Mouse (Mus musculus): ENCODE data around the gene Fbxo6.
"Not testable (repeated sequence)": the region's sequence is repeated elsewhere in the genome, so short reads cannot be mapped to it uniquely, and the experiment has no call there.

Fbxo6 gene

GRCm38 (mm10) chr4:148151267-148152168 lies at the start of gene Fbxo6:
TSS of gene Fbxo6 (minus strand) at chr4:148152140.
- DNase-seq (ENCODE audit: low read depth, low spot score) = peak; percentile 96

GRCm38 (mm10) chr4:148198721-148199120 lies 46.8 kb upstream of the Fbxo6 start:
- DNase-seq (ENCODE audit: low read depth, low spot score) = no peak

DNA sequence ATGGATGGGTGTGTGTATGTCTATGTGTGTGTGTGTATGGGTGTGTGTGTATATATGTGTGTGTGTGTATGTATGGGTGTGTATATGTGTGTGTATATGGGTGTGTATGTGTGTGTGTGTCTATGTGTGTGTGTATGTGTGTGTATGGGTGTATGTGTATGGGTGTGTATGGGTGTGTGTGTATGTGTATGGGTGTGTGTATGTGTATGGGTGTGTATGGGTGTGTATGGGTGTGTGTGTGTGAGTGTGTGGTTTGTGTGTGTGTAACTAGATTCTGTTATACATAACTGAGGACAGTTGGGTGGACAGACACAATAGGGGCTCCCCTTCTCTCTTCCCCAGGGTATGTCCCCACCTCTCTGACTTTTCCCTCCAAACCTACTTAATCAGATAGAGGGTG lies 42.5 kb upstream of the Fbxo6 start:
- no peak for DNase-seq (ENCODE audit: low read depth, low spot score)

DNA sequence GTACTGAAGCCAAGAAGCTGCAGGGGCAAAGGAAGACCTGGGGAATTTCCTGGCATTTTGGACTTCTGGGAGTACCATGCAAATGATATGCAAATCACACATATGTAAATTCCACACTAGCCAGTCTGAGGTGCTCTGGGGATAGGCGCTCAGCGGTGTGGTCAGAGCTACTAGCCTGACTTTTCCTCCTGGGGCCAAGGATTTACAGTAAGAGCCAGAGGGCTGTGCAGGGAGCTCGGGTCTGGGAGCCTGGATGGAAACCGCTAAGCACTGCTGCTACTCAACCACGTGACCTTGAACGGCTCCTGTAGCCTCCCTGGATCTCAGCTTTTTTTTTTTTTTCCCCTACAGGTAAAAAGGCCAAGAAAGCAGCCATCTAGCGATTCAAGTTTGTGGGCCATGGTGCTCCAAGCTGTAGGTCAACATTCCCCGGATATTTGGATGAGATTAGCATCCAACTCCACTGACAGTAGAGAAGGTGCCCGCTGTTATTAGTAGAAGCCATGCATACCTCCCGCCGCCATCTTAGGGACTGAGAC lies 40.8 kb upstream of the Fbxo6 start:
- DNase-seq (ENCODE audit: low read depth, low spot score) = peak; percentile 92

DNA sequence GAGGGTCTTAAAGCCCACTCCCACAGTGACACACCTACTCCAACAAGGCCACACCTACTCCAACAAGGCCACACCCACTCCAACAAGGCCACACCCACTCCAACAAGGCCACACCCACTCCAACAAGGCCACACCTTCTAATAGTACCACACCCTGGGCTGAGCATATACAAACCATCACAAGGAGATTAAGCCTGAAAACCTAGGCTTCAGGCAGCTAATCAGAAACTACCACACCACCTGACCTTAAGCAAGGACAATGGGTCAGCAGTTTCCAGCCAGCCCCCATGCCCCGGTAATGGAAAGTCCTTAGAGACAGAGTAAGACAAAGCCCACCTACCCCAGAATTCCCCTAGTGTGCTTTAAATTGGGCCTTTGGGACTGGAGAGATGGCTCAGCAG lies 36.8 kb upstream of the Fbxo6 start:
- peak; percentile 36 for DNase-seq (ENCODE audit: low read depth, low spot score)

GRCm38 (mm10) chr4:148185819-148186218 lies 33.9 kb upstream of the Fbxo6 start:
- DNase-seq (ENCODE audit: low read depth, low spot score) = peak; percentile 87

GRCm38 (mm10) chr4:148184564-148184963 lies 32.6 kb upstream of the Fbxo6 start:
- no peak for DNase-seq (ENCODE audit: low read depth, low spot score)

GRCm38 (mm10) chr4:148182363-148182762 lies 30.4 kb upstream of the Fbxo6 start:
- no peak for DNase-seq (ENCODE audit: low read depth, low spot score)

- DNase-seq (ENCODE audit: low read depth, low spot score) = no peak
Observed at GRCm38 (mm10) chr4:148181483-148181882, 29.5 kb upstream of the Fbxo6 start.

DNA sequence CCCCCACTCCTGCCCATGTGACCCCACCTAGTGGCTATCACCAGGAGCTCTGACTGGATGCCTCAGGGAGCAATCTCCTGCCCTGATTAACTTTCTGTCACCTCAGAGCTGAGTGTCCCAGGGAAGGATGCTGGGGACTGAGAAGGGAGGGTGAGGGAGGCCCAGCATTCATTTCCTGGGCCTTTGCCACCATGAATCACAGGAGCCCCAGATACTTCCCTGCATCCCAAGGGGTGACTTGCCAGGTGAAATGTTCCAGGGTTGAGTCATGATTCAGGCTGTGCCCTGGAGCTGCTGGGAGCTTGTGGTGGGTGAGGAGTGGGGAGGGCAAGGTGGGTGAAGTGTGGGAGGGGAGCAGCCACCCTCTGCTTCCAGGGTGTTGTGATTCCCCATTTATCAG lies 25.8 kb upstream of the Fbxo6 start:
- no peak for DNase-seq (ENCODE audit: low read depth, low spot score)

DNA sequence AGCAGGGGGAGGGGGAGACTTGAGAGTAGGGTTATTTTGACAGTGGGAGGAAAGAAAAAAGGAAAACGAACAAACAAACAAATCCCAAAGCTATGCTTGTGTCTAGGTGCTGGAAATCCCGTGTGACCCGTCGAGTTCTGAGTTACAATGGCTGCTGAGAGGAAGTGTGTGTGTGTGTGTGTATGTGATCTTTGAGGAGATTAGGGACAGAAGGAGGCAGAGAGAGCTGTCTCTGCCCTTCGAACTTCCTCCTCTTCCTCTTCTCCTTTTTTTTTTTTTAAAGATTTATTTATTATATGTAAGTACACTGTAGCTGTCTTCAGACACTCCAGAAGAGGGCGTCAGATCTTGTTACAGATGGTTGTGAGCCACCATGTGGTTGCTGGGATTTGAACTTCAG lies 24.7 kb upstream of the Fbxo6 start:
- DNase-seq (ENCODE audit: low read depth, low spot score) = not testable (repeated sequence)

DNA sequence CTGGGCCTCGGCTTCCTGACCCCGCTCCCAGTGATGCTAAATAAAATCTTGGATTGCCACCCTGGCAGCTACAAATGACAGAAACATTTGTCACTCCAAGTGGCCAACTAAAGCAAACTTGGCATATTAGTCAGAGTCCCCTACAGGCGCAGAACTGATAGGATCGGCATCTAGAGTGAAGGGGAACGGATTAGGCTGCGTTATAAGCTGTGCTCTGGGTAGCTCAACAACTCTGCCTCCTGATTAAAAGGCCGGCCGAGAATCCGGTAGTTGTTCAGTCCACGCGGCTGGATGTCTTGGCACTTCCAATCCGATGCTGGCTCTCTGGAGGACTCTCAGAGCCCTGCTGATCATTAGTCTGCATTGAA lies 22.5 kb upstream of the Fbxo6 start:
- DNase-seq (ENCODE audit: low read depth, low spot score) = no peak

- DNase-seq (ENCODE audit: low read depth, low spot score) = peak; percentile 88
Observed at GRCm38 (mm10) chr4:148173811-148174494, 22.0 kb upstream of the Fbxo6 start.

DNA sequence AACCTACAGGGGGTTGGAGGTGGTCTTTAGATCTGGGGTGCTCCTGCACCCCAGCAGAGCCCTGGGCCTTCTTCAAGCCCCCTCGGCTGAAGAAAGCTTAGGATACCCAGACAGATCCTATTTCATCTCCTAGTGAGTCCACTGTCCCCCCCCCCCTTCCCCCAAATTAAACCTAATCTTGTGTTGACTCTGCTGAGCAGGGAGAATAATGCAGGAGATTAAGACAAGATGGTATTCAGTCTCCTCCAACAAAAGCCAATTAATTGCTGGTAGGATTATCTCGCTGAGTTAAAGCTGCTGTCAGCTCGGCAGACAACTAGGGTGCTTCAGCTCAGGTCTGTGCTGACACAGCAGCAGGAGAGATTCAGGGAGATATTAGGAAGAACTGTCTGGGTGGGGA lies 19.3 kb upstream of the Fbxo6 start:
- no peak for DNase-seq (ENCODE audit: low read depth, low spot score)

- DNase-seq (ENCODE audit: low read depth, low spot score) = peak; percentile 65
Observed at GRCm38 (mm10) chr4:148170842-148171241, 18.9 kb upstream of the Fbxo6 start.

DNA sequence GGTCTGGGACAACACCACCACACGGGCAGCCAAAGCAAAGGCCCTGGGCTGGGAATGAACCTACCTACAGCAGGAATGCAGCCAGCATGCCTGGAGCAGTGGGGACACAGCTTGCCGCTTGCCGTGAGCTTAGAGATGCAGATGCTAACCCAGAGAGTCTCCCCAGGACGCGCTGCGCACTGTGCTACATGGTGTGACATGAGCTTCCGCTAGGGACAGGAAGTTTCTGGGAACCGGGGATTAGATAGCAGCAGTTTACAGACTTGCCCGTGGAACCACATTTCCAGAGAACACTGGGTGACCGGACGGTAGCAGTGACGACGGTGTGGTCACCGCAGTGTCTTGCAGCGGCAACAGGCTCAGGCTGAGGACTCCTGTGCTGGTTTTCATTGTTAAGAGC lies 17.6 kb upstream of the Fbxo6 start:
- DNase-seq (ENCODE audit: low read depth, low spot score) = peak; percentile 94

DNA sequence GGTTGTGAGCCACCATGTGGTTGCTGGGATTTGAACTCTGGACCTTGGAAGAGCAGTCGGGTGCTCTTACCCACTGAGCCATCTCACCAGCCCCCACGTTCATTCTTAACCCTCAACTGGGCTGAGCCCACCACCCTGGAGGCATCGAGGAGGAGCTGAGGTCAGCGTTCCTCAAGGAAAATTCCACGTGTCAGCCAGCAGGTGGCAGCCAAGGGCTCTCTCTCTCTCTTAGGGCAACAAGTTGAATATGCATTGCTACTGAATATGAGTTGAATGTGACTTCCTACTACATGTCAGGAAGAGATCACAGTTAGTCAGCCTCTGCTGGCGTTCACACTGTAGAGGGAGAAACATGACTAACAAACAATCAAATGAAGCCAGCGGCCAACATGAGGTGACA lies 16.3 kb upstream of the Fbxo6 start:
- DNase-seq (ENCODE audit: low read depth, low spot score) = peak; percentile 79

DNA sequence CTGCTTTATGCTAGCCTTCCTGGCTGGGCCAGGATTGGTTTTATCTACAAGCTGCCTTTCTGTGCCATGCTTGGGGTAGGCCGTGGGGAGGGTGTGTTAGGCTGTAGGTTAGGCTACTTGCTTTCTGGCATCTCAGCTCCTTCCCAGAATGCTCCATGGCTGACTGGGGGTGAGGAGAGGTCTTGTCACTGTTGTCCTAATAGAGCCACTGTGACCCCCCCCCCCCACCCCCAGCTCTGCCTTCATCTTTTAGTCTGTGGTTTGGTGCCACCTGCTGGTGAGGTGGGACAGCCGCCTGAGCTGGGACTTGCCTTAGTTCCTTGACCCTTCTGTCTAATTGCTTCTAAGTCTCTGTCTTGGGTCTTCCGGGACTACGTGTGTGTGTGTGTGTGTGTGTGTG lies 15.0 kb upstream of the Fbxo6 start:
- peak; percentile 82 for DNase-seq (ENCODE audit: low read depth, low spot score)

DNA sequence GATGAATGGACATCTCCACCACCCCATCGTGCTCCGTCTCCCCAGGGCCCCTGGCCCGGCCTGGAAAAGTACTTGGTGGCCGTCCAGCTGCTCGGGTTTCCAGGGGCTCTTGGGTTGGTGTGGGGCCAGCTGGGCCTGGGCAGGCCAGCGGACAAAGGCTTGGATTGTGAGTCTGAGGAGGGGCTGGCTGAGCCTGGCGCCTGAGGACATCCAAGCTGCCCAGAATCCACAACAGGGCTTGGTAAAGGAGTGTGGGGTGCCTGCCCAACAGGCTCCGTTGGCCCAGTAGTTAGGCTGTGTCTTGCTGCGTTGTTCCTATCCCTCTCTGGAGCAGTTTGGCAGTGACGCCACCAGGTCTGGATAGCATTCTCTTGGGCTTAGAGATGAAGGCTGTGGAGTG lies 14.5 kb upstream of the Fbxo6 start:
- no peak for DNase-seq (ENCODE audit: low read depth, low spot score)

DNA sequence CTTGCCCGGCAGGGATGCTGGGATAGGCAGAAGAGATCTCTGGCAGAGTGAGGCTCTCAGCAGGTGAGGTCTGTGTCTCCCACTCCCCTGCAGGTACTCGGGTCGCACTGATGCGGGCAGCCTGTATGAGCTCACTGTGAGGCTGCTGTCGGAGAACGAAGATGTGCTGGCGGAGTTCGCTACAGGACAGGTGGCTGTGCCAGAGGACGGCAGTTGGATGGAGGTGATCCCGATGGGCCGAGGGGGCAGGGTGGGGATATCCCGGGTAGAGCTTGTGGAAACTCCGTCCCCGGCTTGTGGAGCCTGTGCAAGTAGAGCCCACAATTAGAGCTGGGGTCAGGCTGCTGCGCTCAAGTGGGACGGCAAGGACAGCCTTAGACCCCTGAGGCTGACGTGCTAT lies 13.6 kb upstream of the Fbxo6 start:
- no peak for DNase-seq (ENCODE audit: low read depth, low spot score)

DNA sequence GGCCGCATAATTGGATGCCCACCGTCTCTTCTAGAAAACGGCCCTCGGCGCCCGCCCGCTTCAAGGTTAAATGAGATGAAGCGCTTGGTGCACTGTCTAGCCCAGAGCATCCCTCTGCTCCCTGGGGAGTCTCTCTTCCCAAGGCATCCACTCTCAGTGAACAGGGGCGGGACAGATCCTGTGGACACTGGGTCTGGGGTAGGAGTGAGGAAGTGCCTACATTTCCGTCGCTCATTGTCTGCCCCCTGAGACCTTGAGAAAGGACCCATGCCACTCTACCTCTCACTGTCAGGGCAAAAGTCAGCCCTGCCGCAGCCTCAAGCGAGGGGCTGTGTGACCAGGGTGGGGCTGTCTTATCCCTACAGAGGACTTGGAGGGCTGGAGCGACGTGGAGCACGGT lies 12.5 kb upstream of the Fbxo6 start:
- DNase-seq (ENCODE audit: low read depth, low spot score) = no peak

- peak; percentile 62 for DNase-seq (ENCODE audit: low read depth, low spot score)
Observed at GRCm38 (mm10) chr4:148164002-148164439, 12.1 kb upstream of the Fbxo6 start.

Data from R1 (cell line).